Mouse (Mus musculus) hindbrain, embryonic 14.5 days (tissue): ENCODE measurements around the gene Afdn. TPM values are rescaled to one million over a fixed set of nuclear protein-coding genes. Genes with fewer than 3 reads are reported as not detected.

Experiments used
- ATAC-seq: fragments of 200-750 bp; cut with Nextera tagmentation; 2 replicates; pipeline ENCODE4 v1.8.0; 2017; ENCODE audit warnings: moderate number of reproducible peaks, mild to moderate bottlenecking, moderate TSS enrichment, moderate library complexity; ENCODE audit not compliant: low FRiP score
- DNase-seq: peaks from one replicate; pipeline ENCODE4 v3.0.0-alpha.2; 2015; ENCODE audit warnings: low spot score
- H3K27ac ChIP-seq: fragments of 300-500 bp; sonication (generic); 2 replicates; pipeline ENCODE4 v1.5.1; 2014; ENCODE audit warnings: mild to moderate bottlenecking, moderate library complexity
- H3K27me3 ChIP-seq: fragments of 300-500 bp; sonication (generic); 2 replicates; pipeline ENCODE4 v1.6.1; 2014; ENCODE audit warnings: mild to moderate bottlenecking, low read length, mixed read lengths; ENCODE audit not compliant: control insufficient read depth, insufficient read depth
- H3K36me3 ChIP-seq: fragments of 300-500 bp; sonication (generic); replicated peaks from 2 replicates; pipeline ENCODE4 v1.6.1; 2014; ENCODE audit not compliant: control insufficient read depth, insufficient read depth
- H3K4me1 ChIP-seq: fragments of 300-500 bp; sonication (generic); replicated peaks from 2 replicates; pipeline ENCODE4 v1.6.1; 2014; ENCODE audit warnings: antibody characterized with exemption, low read length, mixed read lengths; ENCODE audit not compliant: control insufficient read depth, insufficient read depth
- H3K4me2 ChIP-seq: fragments of 300-500 bp; sonication (generic); replicated peaks from 2 replicates; pipeline ENCODE4 v1.6.1; 2014; ENCODE audit warnings: mild to moderate bottlenecking, moderate library complexity
- H3K4me3 ChIP-seq: fragments of 300-500 bp; sonication (generic); replicated peaks from 2 replicates; pipeline ENCODE4 v1.5.1; 2014; ENCODE audit warnings: mild to moderate bottlenecking, low read length
- H3K9ac ChIP-seq: fragments of 300-500 bp; sonication (generic); 2 replicates; pipeline ENCODE4 v1.6.1; 2014
- H3K9me3 ChIP-seq: fragments of 300-500 bp; sonication (generic); 2 replicates; pipeline ENCODE4 v1.6.1; 2016; ENCODE audit warnings: low read length; ENCODE audit not compliant: control insufficient read depth
- WGBS: fragments of 180-500 bp; shearing (Covaris S2); extraction: QIAGEN DNeasy Blood & Tissue Kit; methylation state at CpG from one replicate; pipeline ENCODE4 v1.1.7; 2014; 5-methylcytosine and 5-hydroxymethylcytosine counted together
- polyA plus RNA-seq: library from polyadenylated mRNA; unstranded; fragments of >200 nt; fragmentation: Nextera tagmentation; extraction: Ambion mirVana; gene quantifications from 2 replicates; pipeline ENCODE4 v1.2.1, GENCODE M21; 2014

Afdn gene
- 117 and 140 TPM in 2 replicates for polyA plus RNA-seq

DNA sequence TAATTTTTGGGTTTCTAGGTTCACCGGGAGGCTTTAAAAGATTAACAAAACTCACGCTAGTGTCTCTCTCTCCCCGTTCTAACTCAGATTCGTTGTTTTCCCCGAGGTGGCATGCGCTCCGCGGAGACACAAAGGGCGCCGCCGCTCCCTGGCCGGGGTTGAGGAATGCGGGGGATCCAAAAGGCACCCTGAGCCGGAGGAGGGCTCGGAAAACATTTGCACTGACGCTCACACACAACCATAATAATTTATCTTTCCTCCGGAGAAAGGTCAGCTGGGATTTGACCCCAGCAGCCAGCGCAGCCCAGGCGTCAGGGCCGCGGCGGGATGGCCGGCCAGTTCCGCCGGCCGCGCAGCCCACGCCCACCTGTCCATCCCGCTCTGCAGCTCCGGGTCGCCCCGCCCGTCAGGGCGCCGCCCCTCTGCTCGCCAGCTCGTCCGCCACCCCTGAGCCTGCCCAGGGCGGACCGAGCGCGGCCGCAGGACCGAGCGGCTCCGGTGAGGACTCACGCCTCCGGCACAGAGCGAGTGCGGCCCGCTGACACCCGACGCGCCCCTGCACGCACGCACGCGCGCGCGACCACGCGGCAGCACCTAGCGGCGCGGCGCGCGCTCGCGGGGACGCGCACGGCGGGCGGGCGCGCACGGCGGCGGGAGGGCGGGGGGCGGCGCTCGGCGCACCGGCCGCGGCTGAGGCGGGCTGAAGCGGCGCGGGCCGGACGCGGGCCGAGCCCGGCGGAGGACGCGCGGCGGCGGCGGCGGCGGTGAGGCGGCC lies at the start of gene Afdn:
TSS of gene Afdn (plus strand) at position 687 of the 775 bp plus-strand sequence.
- Histone ChIP-seq H3K9me3 (no peaks in the 10 kb centered on the region), H3K9ac (peak within 1 kb of the TSS; percentile 91), H3K27me3 (no peaks in the 10 kb centered on the region), H3K4me1 (peaks cover 38% of the 10 kb centered on the region), H3K36me3 (no peaks in the 10 kb centered on the region), H3K27ac (peak within 1 kb of the TSS; percentile 96), H3K4me2 (peak within 1 kb of the TSS; percentile 77), H3K4me3 (peak within 1 kb of the TSS; percentile 95)
- WGBS, result under 1% methylated on average over 92 of the region's 108 CpGs
- ATAC-seq (peak; percentile 91), DNase-seq (peak; percentile 89)

DNA sequence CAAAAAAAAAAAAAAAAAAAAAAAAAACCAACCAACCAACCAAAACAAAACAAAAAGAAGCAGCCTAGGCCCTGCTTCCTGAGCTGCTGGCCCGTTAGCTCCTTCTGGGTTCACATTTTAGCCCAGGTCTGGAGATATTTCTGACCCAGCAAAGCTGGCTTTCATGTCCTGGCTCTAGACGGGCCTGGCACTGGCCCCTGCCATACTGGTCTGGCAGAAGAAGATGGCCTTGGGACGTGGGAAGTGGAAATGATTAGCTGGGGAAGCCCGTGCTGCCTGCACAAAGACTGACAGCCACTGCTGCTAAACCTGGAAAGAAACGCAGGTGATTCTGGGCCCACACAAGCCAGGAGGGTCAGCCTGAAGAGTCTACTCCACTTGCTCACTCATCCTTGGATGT lies 49.2 kb upstream of the Afdn start:
- no peak overlapping the region for H3K9ac ChIP-seq
- WGBS, result 85% methylated on average over 5 of the region's 5 CpGs
- H3K4me3 ChIP-seq, result no peak overlapping the region
- no peaks in the 10 kb centered on the region for H3K27me3 ChIP-seq
- H3K4me1 ChIP-seq, result 0 out of 2 replicates have a peak, but pooled peaks cover under 1% of the 10 kb centered on the region
- H3K27ac ChIP-seq, result no peak overlapping the region
- H3K9me3 ChIP-seq, result no peaks in the 10 kb centered on the region
- no peak overlapping the region for H3K4me2 ChIP-seq
- DNase-seq, result no peak
- H3K36me3 ChIP-seq, result no peaks in the 10 kb centered on the region
- ATAC-seq, result no peak

DNA sequence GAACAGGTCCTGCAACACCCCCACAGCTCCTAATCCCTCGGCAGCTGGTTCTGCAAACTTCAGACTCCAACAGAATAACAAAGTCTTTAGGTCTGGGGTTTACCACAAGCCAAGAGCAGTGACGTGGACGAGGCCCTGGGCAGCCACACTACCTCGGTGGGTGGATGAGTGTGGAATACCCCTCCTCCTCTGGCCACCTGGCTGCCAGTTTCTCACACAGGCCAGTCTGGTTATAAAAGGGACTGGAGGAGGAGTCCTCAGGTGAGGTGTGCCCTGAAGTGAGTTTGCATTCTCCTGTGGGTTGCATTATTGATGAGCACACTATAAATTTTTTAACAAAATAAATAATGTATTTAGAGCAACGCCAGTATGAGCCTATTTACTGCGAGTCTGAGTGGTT lies 48.2 kb upstream of the Afdn start:
- H3K36me3 ChIP-seq, result no peaks in the 10 kb centered on the region
- no peaks in the 10 kb centered on the region for H3K4me1 ChIP-seq
- ATAC-seq, result 0 out of 2 replicates have a peak, but pooled peaks have one; percentile 38
- H3K27ac ChIP-seq, result no peak overlapping the region
- 77% methylated on average over 6 of the region's 6 CpGs for WGBS
- no peak for DNase-seq
- H3K27me3 ChIP-seq, result no peaks in the 10 kb centered on the region
- no peaks in the 10 kb centered on the region for H3K9me3 ChIP-seq
- no peak overlapping the region for H3K4me3 ChIP-seq
- no peak overlapping the region for H3K4me2 ChIP-seq
- H3K9ac ChIP-seq, result no peak overlapping the region

DNA sequence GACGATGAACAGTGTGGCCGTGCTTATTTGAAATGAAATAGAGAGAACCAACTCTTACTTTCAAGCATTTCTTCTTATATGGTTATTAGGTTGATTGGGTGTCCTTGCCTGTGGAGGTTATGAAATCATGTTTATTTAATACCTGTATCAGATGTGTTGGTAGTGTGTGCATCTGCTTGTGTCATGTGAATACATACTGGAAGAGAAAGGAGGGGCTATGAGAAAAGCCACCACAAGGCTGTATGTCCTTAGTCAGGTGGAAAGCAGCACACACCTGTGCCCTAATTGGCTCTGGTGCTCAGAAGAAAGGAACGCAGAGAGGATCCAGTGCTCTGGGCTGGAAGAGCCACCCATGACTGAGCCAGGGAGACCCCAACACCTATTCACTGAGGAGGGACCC lies 47.8 kb upstream of the Afdn start:
- no peaks in the 10 kb centered on the region for H3K27me3 ChIP-seq
- H3K9ac ChIP-seq, result no peak overlapping the region
- no peak overlapping the region for H3K4me2 ChIP-seq
- H3K27ac ChIP-seq, result no peak overlapping the region
- DNase-seq, result no peak
- H3K4me1 ChIP-seq, result no peaks in the 10 kb centered on the region
- no peak overlapping the region for H3K4me3 ChIP-seq
- 88% methylated on average over 3 of the region's 3 CpGs for WGBS
- H3K9me3 ChIP-seq, result no peaks in the 10 kb centered on the region
- H3K36me3 ChIP-seq, result no peaks in the 10 kb centered on the region
- ATAC-seq, result 0 out of 2 replicates have a peak, but pooled peaks have one; percentile 19

DNA sequence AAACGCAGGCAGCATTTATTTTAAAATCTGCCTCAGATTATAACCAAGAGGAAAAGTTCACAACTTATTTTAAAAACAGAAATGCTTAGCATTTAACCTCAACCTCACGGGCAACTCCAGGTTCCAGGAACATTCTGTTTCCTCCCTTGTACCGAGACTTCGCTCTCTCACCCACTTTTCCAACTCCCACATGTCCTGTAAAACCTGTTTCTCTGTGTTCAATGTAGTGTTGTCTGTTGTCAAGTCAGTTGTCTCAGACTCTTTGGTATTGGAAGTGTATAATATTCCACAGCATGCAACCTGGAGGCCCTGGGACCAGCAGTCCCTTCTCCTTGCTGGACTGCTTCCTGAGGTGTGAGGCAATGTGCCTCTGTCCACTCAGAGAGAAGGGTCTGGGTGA lies 46.2 kb upstream of the Afdn start:
- H3K36me3 ChIP-seq, result no peaks in the 10 kb centered on the region
- 88% methylated on average over 4 of the region's 4 CpGs for WGBS
- H3K4me1 ChIP-seq, result no peaks in the 10 kb centered on the region
- H3K27ac ChIP-seq, result no peak overlapping the region
- no peak overlapping the region for H3K4me3 ChIP-seq
- H3K27me3 ChIP-seq, result no peaks in the 10 kb centered on the region
- no peak for ATAC-seq
- H3K4me2 ChIP-seq, result no peak overlapping the region
- DNase-seq, result no peak
- no peaks in the 10 kb centered on the region for H3K9me3 ChIP-seq
- H3K9ac ChIP-seq, result no peak overlapping the region

DNA sequence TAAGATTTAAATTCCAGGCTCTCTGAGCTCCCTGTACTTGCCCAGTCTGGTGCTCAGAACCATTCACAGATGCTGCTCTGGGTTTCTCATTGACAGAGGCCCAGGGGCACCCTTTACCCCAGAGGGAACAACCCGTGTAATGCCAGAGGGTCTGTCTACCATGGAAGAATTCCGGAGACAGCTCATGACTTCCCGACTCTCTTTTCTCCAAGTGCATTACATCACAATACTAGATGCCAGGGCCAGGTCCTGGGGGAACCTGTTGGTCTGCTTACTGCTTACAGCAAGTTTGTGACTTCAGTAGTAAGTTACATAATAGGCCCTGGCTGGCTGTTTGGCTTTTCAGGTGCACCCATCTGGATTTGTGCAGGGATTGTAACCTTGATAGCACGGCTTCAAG lies 45.7 kb upstream of the Afdn start:
- no peak for DNase-seq
- ATAC-seq, result no peak
- Histone ChIP-seq H3K4me1 (no peaks in the 10 kb centered on the region), H3K27me3 (no peaks in the 10 kb centered on the region; the same call in 1 of the 2 replicates), H3K9me3 (no peaks in the 10 kb centered on the region), H3K36me3 (no peaks in the 10 kb centered on the region), H3K4me3 (no peak overlapping the region), H3K4me2 (no peak overlapping the region), H3K27ac (no peak overlapping the region), H3K9ac (no peak overlapping the region)
- WGBS, result 72% methylated on average over 4 of the region's 4 CpGs

DNA sequence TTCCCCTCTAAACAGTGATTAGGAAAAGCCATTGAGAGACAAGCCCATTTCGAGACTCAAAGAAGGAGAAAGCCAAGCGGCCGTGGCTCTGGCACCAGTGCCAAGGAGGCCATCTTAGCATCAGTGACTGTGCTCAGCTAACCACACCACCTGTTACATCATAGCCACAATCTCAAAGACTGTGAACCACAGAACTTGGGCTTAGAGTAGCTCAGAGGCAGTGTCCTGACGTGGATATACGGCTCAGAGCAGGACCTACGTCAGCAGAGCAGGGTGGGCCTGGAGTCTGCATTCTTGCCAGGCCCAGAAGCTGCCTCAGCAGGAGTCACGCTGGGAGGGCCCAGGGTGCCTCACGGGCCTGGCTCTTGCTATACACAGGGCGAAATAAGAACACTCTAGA lies 44.8 kb upstream of the Afdn start:
- Histone ChIP-seq H3K4me1 (no peaks in the 10 kb centered on the region), H3K4me3 (no peak overlapping the region), H3K9ac (no peak overlapping the region), H3K36me3 (no peaks in the 10 kb centered on the region), H3K4me2 (no peak overlapping the region), H3K27ac (no peak overlapping the region), H3K27me3 (no peaks in the 10 kb centered on the region; the same call in 1 of the 2 replicates), H3K9me3 (no peaks in the 10 kb centered on the region)
- WGBS, result 84% methylated on average over 9 of the region's 9 CpGs
- ATAC-seq (no peak), DNase-seq (no peak)

DNA sequence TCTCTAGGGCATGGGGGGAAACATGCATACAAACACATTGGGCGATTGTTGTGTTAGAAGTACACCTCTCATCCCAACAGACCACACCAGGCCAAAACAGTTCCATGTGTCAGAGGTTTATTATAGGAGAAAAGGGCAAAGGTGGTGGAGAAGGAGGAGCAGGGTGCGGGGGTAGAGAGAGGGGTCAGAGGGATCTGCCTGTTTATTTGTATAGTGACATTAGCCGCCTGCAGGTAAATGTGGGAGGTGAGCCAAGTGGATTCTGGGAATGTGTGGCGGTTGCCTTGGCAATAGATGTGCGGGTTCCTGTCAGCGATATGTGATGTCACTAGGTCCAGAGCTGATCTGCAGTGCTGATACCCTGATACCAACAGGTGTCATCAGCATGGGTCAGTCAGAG lies 44.0 kb upstream of the Afdn start:
- no peaks in the 10 kb centered on the region for H3K36me3 ChIP-seq
- ATAC-seq (no peak), DNase-seq (no peak)
- H3K9me3 ChIP-seq, result no peaks in the 10 kb centered on the region
- H3K27me3 ChIP-seq, result no peaks in the 10 kb centered on the region; the same call in 1 of the 2 replicates
- H3K27ac ChIP-seq, result no peak overlapping the region
- H3K4me3 ChIP-seq, result no peak overlapping the region
- H3K4me1 ChIP-seq, result no peaks in the 10 kb centered on the region
- no peak overlapping the region for H3K4me2 ChIP-seq
- H3K9ac ChIP-seq, result no peak overlapping the region
- 87% methylated on average over 6 of the region's 6 CpGs for WGBS

DNA sequence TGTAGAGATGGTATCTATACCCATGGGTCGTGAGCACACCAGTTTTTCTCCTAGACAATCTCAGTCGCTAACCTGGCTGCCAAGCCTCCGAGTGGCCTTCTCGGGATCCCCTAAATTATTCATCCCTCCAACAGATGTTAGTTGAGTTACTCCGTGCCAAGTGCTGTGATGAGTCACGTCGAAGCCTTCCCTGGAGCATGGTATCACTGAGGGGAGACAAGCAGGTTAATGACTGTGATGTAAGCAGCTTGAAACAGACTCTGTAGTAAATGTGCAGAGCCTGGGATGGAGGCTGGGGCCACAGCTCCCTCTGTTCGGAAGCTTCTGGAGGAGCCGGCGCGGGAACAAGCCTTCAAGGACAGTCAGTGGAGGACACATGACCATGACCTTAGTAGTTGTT lies 42.9 kb upstream of the Afdn start:
- Histone ChIP-seq H3K9ac (no peak overlapping the region), H3K4me2 (no peak overlapping the region), H3K27me3 (no peaks in the 10 kb centered on the region; the same call in 1 of the 2 replicates), H3K36me3 (no peaks in the 10 kb centered on the region), H3K4me1 (no peaks in the 10 kb centered on the region), H3K4me3 (no peak overlapping the region), H3K9me3 (no peaks in the 10 kb centered on the region), H3K27ac (no peak overlapping the region)
- DNase-seq (no peak), ATAC-seq (no peak)
- WGBS, result 85% methylated on average over 11 of the region's 11 CpGs
